ENCODE assay signal across 8 mouse cellular contexts in genomic region chrX:139231143-139231542, GRCm38 (mm10). TPM values are rescaled to one million over a fixed set of nuclear protein-coding genes. Genes with fewer than 3 reads are reported as not detected.
DNase-seq lines count a peak whose midpoint lies in the region; ATAC-seq lines count a peak whose summit lies in the region.

No protein-coding gene starts in this region.

- H3K27ac ChIP-seq in embryonic facial prominence, embryonic 10.5 days (replicated peaks): no peak overlapping the region
- no peak overlapping the region for H3K27ac ChIP-seq in liver, embryonic 16.5 days (ENCODE audit: low read length)
- H3K27ac ChIP-seq in neural tube, embryonic 14.5 days (ENCODE audit: low read depth, low read length): no peak overlapping the region

- H3K9me3 ChIP-seq in embryonic facial prominence, embryonic 10.5 days: no peaks in the 10 kb centered on the region
- H3K9me3 ChIP-seq in liver, embryonic 16.5 days (replicated peaks; ENCODE audit: control insufficient read depth, low read length): no peaks in the 10 kb centered on the region
- no peaks in the 10 kb centered on the region for H3K9me3 ChIP-seq in neural tube, embryonic 14.5 days (ENCODE audit: control insufficient read depth, low read length)

- 0 out of 2 replicates have a peak, but pooled peaks cover 3% of the 10 kb centered on the region for H3K4me1 ChIP-seq in embryonic facial prominence, embryonic 10.5 days
- H3K4me1 ChIP-seq in liver, embryonic 16.5 days (ENCODE audit: control insufficient read depth, low read depth, low read length): no peaks in the 10 kb centered on the region
- no peaks in the 10 kb centered on the region for H3K4me1 ChIP-seq in neural tube, embryonic 14.5 days (ENCODE audit: control insufficient read depth, insufficient read depth, low read length)

- 29% methylated on average over 9 of the region's 9 CpGs for WGBS in embryonic facial prominence, embryonic 10.5 days
- WGBS in liver, embryonic 16.5 days (ENCODE audit: insufficient replicate concordance): 54% methylated on average over 9 of the region's 9 CpGs
- 27% methylated on average over 9 of the region's 9 CpGs for WGBS in neural tube, embryonic 14.5 days

- no peak overlapping the region for H3K4me2 ChIP-seq in liver, embryonic 16.5 days (ENCODE audit: low read depth, low read length)
- peak overlapping the region; percentile 27; the same call in 1 of the 2 replicates for H3K4me2 ChIP-seq in neural tube, embryonic 14.5 days (ENCODE audit: low read depth, low read length)

- intact Hi-C loops in left cerebral cortex, postnatal 4 days (cut with DNase I): no loop called here

- H3K4me3 ChIP-seq in embryonic facial prominence, embryonic 10.5 days: 0 out of 2 replicates have a peak overlapping the region, but pooled peaks have one; percentile 5
- H3K4me3 ChIP-seq in liver, embryonic 16.5 days (ENCODE audit: low read depth, low read length): no peak overlapping the region
- no peak overlapping the region for H3K4me3 ChIP-seq in neural tube, embryonic 14.5 days (ENCODE audit: low read depth, low read length)

- H3K27me3 ChIP-seq in embryonic facial prominence, embryonic 10.5 days (replicated peaks; ENCODE audit: low read depth, poor library complexity, severe bottlenecking): 0 out of 2 replicates have a peak, but pooled peaks cover 9% of the 10 kb centered on the region
- H3K27me3 ChIP-seq in liver, embryonic 16.5 days (ENCODE audit: control insufficient read depth, insufficient read depth, low read depth, low read length): no peaks in the 10 kb centered on the region
- H3K27me3 ChIP-seq in neural tube, embryonic 14.5 days (ENCODE audit: control insufficient read depth, insufficient read depth, low read length): no peaks in the 10 kb centered on the region

- peak; percentile 42 for DNase-seq in left cerebral cortex, postnatal 4 days
- no peak for DNase-seq in left cerebral cortex, adult 8-10 months (ENCODE audit: low spot score in 2 of 2)
- DNase-seq in embryonic facial prominence, embryonic 10.5 days (ENCODE audit: low spot score): peak; percentile 68
- peak; percentile 32 for DNase-seq in heart, adult 8-10 months (ENCODE audit: low spot score)
- DNase-seq in kidney, adult 18-20 months: peak; percentile 60
- DNase-seq in spleen, adult 12 weeks (ENCODE audit: low spot score): no peak

- H3K36me3 ChIP-seq in embryonic facial prominence, embryonic 10.5 days (replicated peaks): peaks cover 31% of the 10 kb centered on the region
- no peaks in the 10 kb centered on the region for H3K36me3 ChIP-seq in liver, embryonic 16.5 days (ENCODE audit: control insufficient read depth, insufficient read depth)
- H3K36me3 ChIP-seq in neural tube, embryonic 14.5 days (ENCODE audit: control insufficient read depth, insufficient read depth, low read length): no peaks in the 10 kb centered on the region

- H3K9ac ChIP-seq in liver, embryonic 16.5 days (ENCODE audit: low read depth, low read length): no peak overlapping the region
- no peak overlapping the region for H3K9ac ChIP-seq in neural tube, embryonic 14.5 days (replicated peaks; ENCODE audit: low read depth, low read length)

- ATAC-seq in liver, embryonic 16.5 days (ENCODE audit: low read depth): 0 out of 2 replicates have a peak, but pooled peaks have one; percentile 50
- ATAC-seq in neural tube, embryonic 14.5 days (ENCODE audit: low read depth): peak; percentile 87; the same call in 1 of the 2 replicates

RNA-seq across cellular contexts. Expression of gene Mum1l1, which starts 21.3 kb away (rescaled TPM):
- 1 to 10 TPM; 2.8 to 2.9 TPM for total RNA-seq in left cerebral cortex, postnatal 4 days (2021)
- 1 to 10 TPM; 2.7 to 4.5 (median 3.8) TPM for total RNA-seq in left cerebral cortex, adult 8-10 months (2022)
- polyA plus RNA-seq in embryonic facial prominence, embryonic 10.5 days (2016; fragmentation: Nextera tagmentation; extraction: Ambion mirVana): 31.6 and 34.7 TPM in 2 replicates
- total RNA-seq in heart, adult 8-10 months (2022): 1 to 10 TPM; 1.7 to 2.9 (median 2.5) TPM
- 1.3 and 1.6 TPM in 2 replicates for polyA plus RNA-seq in liver, embryonic 16.5 days (2015; fragmentation: Nextera tagmentation; extraction: Ambion mirVana)
- polyA plus RNA-seq in neural tube, embryonic 14.5 days (2014; fragmentation: Nextera tagmentation; extraction: Ambion mirVana): 10.9 and 12.8 TPM in 2 replicates

RNA-seq across cellular contexts. Expression of gene 4933428M09Rik, which starts 52.1 kb away (rescaled TPM):
- total RNA-seq in left cerebral cortex, postnatal 4 days (2021): not detected
- not detected for total RNA-seq in left cerebral cortex, adult 8-10 months (2022)
- polyA plus RNA-seq in embryonic facial prominence, embryonic 10.5 days (2016; fragmentation: Nextera tagmentation; extraction: Ambion mirVana): 0.24 TPM in 1 of 2 replicates, not detected in the other
- total RNA-seq in heart, adult 8-10 months (2022): not detected
- polyA plus RNA-seq in liver, embryonic 16.5 days (2015; fragmentation: Nextera tagmentation; extraction: Ambion mirVana): not detected in 2 replicates
- polyA plus RNA-seq in neural tube, embryonic 14.5 days (2014; fragmentation: Nextera tagmentation; extraction: Ambion mirVana): not detected in 2 replicates

Comparison
In these comparisons a context has a peak if more than half of its experiments do, and no peak if none do; other contexts are left out.
1. DNase-seq: peak in left cerebral cortex, postnatal 4 days (single experiment), embryonic facial prominence, embryonic 10.5 days (single experiment), heart, adult 8-10 months (single experiment) and kidney, adult 18-20 months (single experiment); none in left cerebral cortex, adult 8-10 months (0 of 2) and spleen, adult 12 weeks (single experiment).